Mouse (Mus musculus) cerebellum, adult 2 months (tissue): ENCODE measurements at regions not wholly inside any gene's neighbourhood (a gene's known extent, or its start where the extent isn't known, plus 50 kb on each side); places are given as distances from the start of the nearest gene placed in this dataset.

ENCODE experiments used
- CTCF ChIP-seq: fragments of 200-500 bp; IDR thresholded peaks from 2 replicates; pipeline ENCODE4 v1.5.1; 2011; ENCODE audit warnings: low read depth, mild to moderate bottlenecking, control low read depth, low read length, moderate library complexity, borderline replicate concordance; ENCODE audit not compliant: insufficient read depth
- POLR2A ChIP-seq: fragments of 200-500 bp; IDR thresholded peaks from 2 replicates; pipeline ENCODE4 v1.6.1; 2011; ENCODE audit warnings: low read length, control low read depth, borderline replicate concordance; ENCODE audit not compliant: insufficient read depth

- TF ChIP-seq CTCF (no peak), POLR2A (no peak)
Measured at GRCm38 (mm10) chr17:45845832-45846231, 112.2 kb upstream of the 1600014C23Rik start.
